Mouse (Mus musculus): ENCODE results near the gene Fam25c. TPM values are rescaled to one million over a fixed set of nuclear protein-coding genes. Genes with fewer than 3 reads are reported as not detected.
"Not testable (repeated sequence)": the region's sequence is repeated elsewhere in the genome, so short reads cannot be mapped to it uniquely, and the experiment has no call there.

Gene Fam25c
- total RNA-seq, 2 experiments from 2014 or later, result not detected

- peak; percentile 18; the same call in 1 of the 2 replicates for ATAC-seq (replicated peaks; ENCODE audit: low FRiP score, low TSS enrichment, poor library complexity, severe bottlenecking)
Observed at GRCm38 (mm10) chr14:34341993-34342392, 13.2 kb downstream of the Fam25c start.

- ATAC-seq (replicated peaks; ENCODE audit: low FRiP score, low TSS enrichment, poor library complexity, severe bottlenecking), result no peak
Observed at GRCm38 (mm10) chr14:34339446-34339845, 15.8 kb downstream of the Fam25c start.

- ATAC-seq (replicated peaks; ENCODE audit: low FRiP score, low TSS enrichment, poor library complexity, severe bottlenecking), result no peak
Observed at GRCm38 (mm10) chr14:34332476-34332875, 22.8 kb downstream of the Fam25c start.

- no peak for ATAC-seq (replicated peaks; ENCODE audit: low FRiP score, low TSS enrichment, poor library complexity, severe bottlenecking)
Observed at GRCm38 (mm10) chr14:34331886-34332285, 23.3 kb downstream of the Fam25c start.

GRCm38 (mm10) chr14:34330657-34331158, 24.5 kb downstream of the Fam25c start:
- no peak for ATAC-seq (replicated peaks; ENCODE audit: low FRiP score, low TSS enrichment, poor library complexity, severe bottlenecking)

- peak; percentile 50 for ATAC-seq (replicated peaks; ENCODE audit: low FRiP score, low TSS enrichment, poor library complexity, severe bottlenecking)
Observed at GRCm38 (mm10) chr14:34327618-34328017, 27.6 kb downstream of the Fam25c start.

GRCm38 (mm10) chr14:34326606-34327005, 28.6 kb downstream of the Fam25c start:
- no peak for ATAC-seq (replicated peaks; ENCODE audit: low FRiP score, low TSS enrichment, poor library complexity, severe bottlenecking)

GRCm38 (mm10) chr14:34323576-34324085, 31.6 kb downstream of the Fam25c start:
- ATAC-seq (replicated peaks; ENCODE audit: low FRiP score, low TSS enrichment, poor library complexity, severe bottlenecking), result no peak

- ATAC-seq (replicated peaks; ENCODE audit: low FRiP score, low TSS enrichment, poor library complexity, severe bottlenecking), result no peak
Observed at GRCm38 (mm10) chr14:34318113-34318512, 37.1 kb downstream of the Fam25c start.

- ATAC-seq (replicated peaks; ENCODE audit: low FRiP score, low TSS enrichment, poor library complexity, severe bottlenecking), result no peak
Observed at GRCm38 (mm10) chr14:34317431-34317830, 37.8 kb downstream of the Fam25c start.

GRCm38 (mm10) chr14:34316346-34316745, 38.9 kb downstream of the Fam25c start:
- ATAC-seq (replicated peaks; ENCODE audit: low FRiP score, low TSS enrichment, poor library complexity, severe bottlenecking), result no peak

GRCm38 (mm10) chr14:34314796-34315195, 40.4 kb downstream of the Fam25c start:
- no peak for ATAC-seq (replicated peaks; ENCODE audit: low FRiP score, low TSS enrichment, poor library complexity, severe bottlenecking)

- not testable (repeated sequence) for ATAC-seq (replicated peaks; ENCODE audit: low FRiP score, low TSS enrichment, poor library complexity, severe bottlenecking)
Observed at GRCm38 (mm10) chr14:34314383-34314782, 40.9 kb downstream of the Fam25c start.

- no peak for ATAC-seq (replicated peaks; ENCODE audit: low FRiP score, low TSS enrichment, poor library complexity, severe bottlenecking)
Observed at GRCm38 (mm10) chr14:34313612-34314011, 41.6 kb downstream of the Fam25c start.

- ATAC-seq (replicated peaks; ENCODE audit: low FRiP score, low TSS enrichment, poor library complexity, severe bottlenecking), result no peak
Observed at GRCm38 (mm10) chr14:34312339-34313048, 42.7 kb downstream of the Fam25c start.

GRCm38 (mm10) chr14:34311691-34312090, 43.5 kb downstream of the Fam25c start:
- ATAC-seq (replicated peaks; ENCODE audit: low FRiP score, low TSS enrichment, poor library complexity, severe bottlenecking), result no peak

GRCm38 (mm10) chr14:34311021-34311631, 44.1 kb downstream of the Fam25c start:
- peak; percentile 66 for ATAC-seq (replicated peaks; ENCODE audit: low FRiP score, low TSS enrichment, poor library complexity, severe bottlenecking)

- peak; percentile 87 for ATAC-seq (replicated peaks; ENCODE audit: low FRiP score, low TSS enrichment, poor library complexity, severe bottlenecking)
Observed at GRCm38 (mm10) chr14:34310234-34310965, 44.8 kb downstream of the Fam25c start, which contains the start of the genes Shld2 and Glud1. TSS of gene Shld2 (minus strand) at chr14:34310493. TSS of gene Glud1 (plus strand) at chr14:34310727.

GRCm38 (mm10) chr14:34309907-34310233, 45.4 kb downstream of the Fam25c start:
- no peak for ATAC-seq (replicated peaks; ENCODE audit: low FRiP score, low TSS enrichment, poor library complexity, severe bottlenecking)

GRCm38 (mm10) chr14:34309266-34309665, 46.0 kb downstream of the Fam25c start:
- ATAC-seq (replicated peaks; ENCODE audit: low FRiP score, low TSS enrichment, poor library complexity, severe bottlenecking), result no peak
